Mouse (Mus musculus): Measurements from ENCODE around the gene Rasgrf2. TPM values are rescaled to one million over a fixed set of nuclear protein-coding genes. Genes with fewer than 3 reads are reported as not detected.

The Rasgrf2 gene
- total RNA-seq, 2 experiments from 2014 or later, result 6.0 to 6.9 TPM

- intact Hi-C loops (cut with DNase I), result no loop called here
- DNase-seq (ENCODE audit: low spot score), result no peak
Observed at GRCm38 (mm10) chr13:91896476-91896875, 235.0 kb downstream of the Rasgrf2 start.

GRCm38 (mm10) chr13:91893132-91893531 is 238.3 kb downstream of the Rasgrf2 start:
- intact Hi-C loops (cut with DNase I), result no loop called here
- no peak for DNase-seq (ENCODE audit: low spot score)

- intact Hi-C loops (cut with DNase I), result no loop called here
- no peak for DNase-seq (ENCODE audit: low spot score)
Observed at GRCm38 (mm10) chr13:91890031-91890619, 241.3 kb downstream of the Rasgrf2 start.

- intact Hi-C loops (cut with DNase I), result no loop called here
- DNase-seq (ENCODE audit: low spot score), result no peak
Observed at GRCm38 (mm10) chr13:91884714-91885386, 246.6 kb downstream of the Rasgrf2 start.

- DNase-seq (ENCODE audit: low spot score), result no peak
- intact Hi-C loops (cut with DNase I), result no loop called here
Observed at GRCm38 (mm10) chr13:91881837-91882480, 249.5 kb downstream of the Rasgrf2 start.

GRCm38 (mm10) chr13:91880256-91880655 is 251.2 kb downstream of the Rasgrf2 start:
- no peak for DNase-seq (ENCODE audit: low spot score)
- intact Hi-C loops (cut with DNase I), result no loop called here

- intact Hi-C loops (cut with DNase I), result no loop called here
- no peak for DNase-seq (ENCODE audit: low spot score)
Observed at GRCm38 (mm10) chr13:91877996-91878395, 253.5 kb downstream of the Rasgrf2 start.

GRCm38 (mm10) chr13:91877350-91877749 is 254.1 kb downstream of the Rasgrf2 start:
- peak; percentile 8 for DNase-seq (ENCODE audit: low spot score)
- intact Hi-C loops (cut with DNase I), result no loop called here

GRCm38 (mm10) chr13:91876741-91877349 is 254.6 kb downstream of the Rasgrf2 start, which contains the start of gene Ckmt2:
Gene Ckmt2 (minus strand): TSS chr13:91876885.
- peak; percentile 30 for DNase-seq (ENCODE audit: low spot score)
- intact Hi-C loops (cut with DNase I), result no loop called here

- intact Hi-C loops (cut with DNase I), result no loop called here
- DNase-seq (ENCODE audit: low spot score), result no peak
Observed at GRCm38 (mm10) chr13:91875581-91875980, 255.9 kb downstream of the Rasgrf2 start.

GRCm38 (mm10) chr13:91874565-91874964 is 256.9 kb downstream of the Rasgrf2 start:
- DNase-seq (ENCODE audit: low spot score), result no peak
- intact Hi-C loops (cut with DNase I), result no loop called here

- no peak for DNase-seq (ENCODE audit: low spot score)
- intact Hi-C loops (cut with DNase I), result no loop called here
Observed at GRCm38 (mm10) chr13:91873734-91874329, 257.6 kb downstream of the Rasgrf2 start.

- intact Hi-C loops (cut with DNase I), result no loop called here
- DNase-seq (ENCODE audit: low spot score), result no peak
Observed at GRCm38 (mm10) chr13:91868577-91868976, 262.9 kb downstream of the Rasgrf2 start.

- intact Hi-C loops (cut with DNase I), result loop anchor here (5.0 kb wide), 1 partner anchor 52 kb away; the partner anchor contains the start of gene Zcchc9
- DNase-seq (ENCODE audit: low spot score), result no peak
Observed at GRCm38 (mm10) chr13:91858835-91859234, 272.6 kb downstream of the Rasgrf2 start.

GRCm38 (mm10) chr13:91857427-91857826 is 274.0 kb downstream of the Rasgrf2 start:
- no peak for DNase-seq (ENCODE audit: low spot score)
- intact Hi-C loops (cut with DNase I), result loop anchor here (5.0 kb wide), 1 partner anchor 50 kb away; the partner anchor contains the start of gene Zcchc9

GRCm38 (mm10) chr13:91854412-91854811 is 277.0 kb downstream of the Rasgrf2 start:
- no peak for DNase-seq (ENCODE audit: low spot score)
- intact Hi-C loops (cut with DNase I), result no loop called here

Measured in heart, postnatal 25 days (tissue).